Mouse (Mus musculus) leukemia stem cell, adult 10-12 weeks (primary cell): ENCODE data around the gene Olfr818. TPM values are rescaled to one million over a fixed set of nuclear protein-coding genes. Genes with fewer than 3 reads are reported as not detected.

Experiments used
- polyA plus RNA-seq: library from polyadenylated mRNA; stranded (reverse); fragments of >175 nt; gene quantifications from 2 replicates; pipeline ENCODE4 v1.2.3, GENCODE M21; 2012; ENCODE audit warnings: low replicate concordance

The Olfr818 gene
- not detected in 2 replicates for polyA plus RNA-seq

GRCm38 (mm10) chr10:129949000-129949399 lies at the start of gene Olfr818:
Gene Olfr818 (minus strand): TSS chr10:129949100.

DNA sequence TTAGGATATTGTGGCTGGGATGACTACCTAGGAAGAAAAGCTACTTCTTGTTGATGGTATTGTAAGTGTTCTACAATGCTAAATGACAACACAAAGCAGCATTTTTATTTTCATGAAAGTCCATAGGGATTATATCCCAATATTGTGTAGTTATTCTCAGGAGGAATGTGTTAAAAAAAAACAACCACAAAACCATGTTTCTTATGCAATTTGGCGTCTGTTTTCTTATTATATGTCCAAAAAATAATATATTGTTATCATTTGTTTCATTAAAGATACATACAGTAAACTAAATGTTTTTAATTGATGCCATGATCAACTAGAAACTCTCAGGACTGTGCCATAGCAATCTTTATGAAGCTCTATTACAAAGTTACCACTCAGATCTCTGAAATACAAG lies 36.1 kb upstream of the Olfr818 start, which contains the start of gene Gm10310:
Gene Gm10310, minus strand, starts transcription at position 101 of the 400 bp plus-strand sequence.

DNA sequence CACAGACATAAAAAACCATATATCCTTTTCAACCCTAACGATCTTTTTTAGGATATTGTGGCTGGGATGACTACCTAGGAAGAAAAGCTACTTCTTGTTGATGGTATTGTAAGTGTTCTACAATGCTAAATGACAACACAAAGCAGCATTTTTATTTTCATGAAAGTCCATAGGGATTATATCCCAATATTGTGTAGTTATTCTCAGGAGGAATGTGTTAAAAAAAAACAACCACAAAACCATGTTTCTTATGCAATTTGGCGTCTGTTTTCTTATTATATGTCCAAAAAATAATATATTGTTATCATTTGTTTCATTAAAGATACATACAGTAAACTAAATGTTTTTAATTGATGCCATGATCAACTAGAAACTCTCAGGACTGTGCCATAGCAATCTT lies 27.1 kb upstream of the Olfr818 start, which contains the start of gene Olfr247:
Gene Olfr247, minus strand, starts transcription at position 101 of the 400 bp plus-strand sequence.

DNA sequence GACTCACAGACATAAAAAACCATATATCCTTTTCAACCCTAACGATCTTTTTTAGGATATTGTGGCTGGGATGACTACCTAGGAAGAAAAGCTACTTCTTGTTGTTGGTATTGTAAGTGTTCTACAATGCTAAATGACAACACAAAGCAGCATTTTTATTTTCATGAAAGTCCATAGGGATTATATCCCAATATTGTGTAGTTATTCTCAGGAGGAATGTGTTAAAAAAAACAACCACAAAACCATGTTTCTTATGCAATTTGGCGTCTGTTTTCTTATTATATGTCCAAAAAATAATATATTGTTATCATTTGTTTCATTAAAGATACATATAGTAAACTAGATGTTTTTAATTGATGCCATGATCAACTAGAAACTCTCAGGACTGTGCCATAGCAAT lies 18.3 kb upstream of the Olfr818 start, which contains the start of gene Olfr819:
Gene Olfr819, minus strand, starts transcription at position 101 of the 400 bp plus-strand sequence.

GRCm38 (mm10) chr10:129915497-129915896 lies 33.4 kb downstream of the Olfr818 start, which contains the start of gene Olfr816:
Gene Olfr816 (minus strand): TSS chr10:129915597.

DNA sequence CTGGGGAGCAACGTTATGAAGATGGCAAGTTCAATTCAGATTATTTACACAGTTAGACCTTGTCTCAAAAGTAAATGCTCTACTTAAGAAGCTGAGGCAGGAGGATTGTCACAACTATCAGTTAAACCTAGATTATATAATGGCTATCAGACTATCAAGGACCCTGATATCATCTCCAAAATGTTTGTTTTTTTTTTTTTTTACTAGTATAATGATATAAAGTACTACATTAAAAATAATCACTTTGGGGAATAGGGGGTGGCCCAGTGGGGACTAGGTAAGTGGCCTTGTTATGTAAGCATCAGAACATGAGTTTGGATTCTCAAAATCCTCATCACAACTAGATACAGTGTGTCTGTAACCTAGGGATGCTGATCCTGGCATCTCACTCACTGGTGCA lies 43.1 kb downstream of the Olfr818 start, which contains the start of gene Olfr815:
Gene Olfr815, minus strand, starts transcription at position 101 of the 400 bp plus-strand sequence.

Other genes with a start within 250 kb of the Olfr818 start
- gene Olfr804, start 245.9 kb downstream of the Olfr818 start, polyA plus RNA-seq: not detected in 2 replicates
- not detected in 2 replicates for gene Olfr805, start 219.7 kb downstream of the Olfr818 start, polyA plus RNA-seq
- gene Olfr806, start 207.2 kb downstream of the Olfr818 start, polyA plus RNA-seq: not detected in 2 replicates
- gene Olfr807, start 191.3 kb downstream of the Olfr818 start, polyA plus RNA-seq: not detected in 2 replicates
- gene Olfr808, start 183.6 kb downstream of the Olfr818 start, polyA plus RNA-seq: not detected in 2 replicates
- gene Olfr809, start 174.5 kb downstream of the Olfr818 start, polyA plus RNA-seq: not detected in 2 replicates
- gene Olfr810, start 154.2 kb downstream of the Olfr818 start, polyA plus RNA-seq: not detected in 2 replicates
- gene Olfr811, start 144.7 kb downstream of the Olfr818 start, polyA plus RNA-seq: not detected in 2 replicates
- gene Olfr812, start 103.0 kb downstream of the Olfr818 start, polyA plus RNA-seq: not detected in 2 replicates
- gene Olfr813, start 93.7 kb downstream of the Olfr818 start, polyA plus RNA-seq: not detected in 2 replicates
- not detected in 2 replicates for gene Olfr814, start 69.2 kb downstream of the Olfr818 start, polyA plus RNA-seq
- gene Olfr815, start 43.2 kb downstream of the Olfr818 start, polyA plus RNA-seq: not detected in 2 replicates
- not detected in 2 replicates for gene Olfr816, start 33.5 kb downstream of the Olfr818 start, polyA plus RNA-seq
- gene Olfr819, start 18.2 kb upstream of the Olfr818 start, polyA plus RNA-seq: not detected in 2 replicates
- gene Olfr247, start 27.0 kb upstream of the Olfr818 start, polyA plus RNA-seq: not detected in 2 replicates
- not detected in 2 replicates for gene Gm10310, start 36.0 kb upstream of the Olfr818 start, polyA plus RNA-seq
- gene Olfr820, start 63.5 kb upstream of the Olfr818 start, polyA plus RNA-seq: not detected in 2 replicates
- gene Olfr821, start 81.2 kb upstream of the Olfr818 start, polyA plus RNA-seq: not detected in 2 replicates
- not detected in 2 replicates for gene Olfr822, start 122.1 kb upstream of the Olfr818 start, polyA plus RNA-seq
- gene Olfr823, start 166.3 kb upstream of the Olfr818 start, polyA plus RNA-seq: not detected in 2 replicates
- gene Olfr824, start 180.9 kb upstream of the Olfr818 start, polyA plus RNA-seq: 0.33 TPM in 1 of 2 replicates, not detected in the other
- gene Olfr825, start 217.7 kb upstream of the Olfr818 start, polyA plus RNA-seq: not detected in 2 replicates
- not detected in 2 replicates for gene Olfr826, start 235.1 kb upstream of the Olfr818 start, polyA plus RNA-seq